Mouse (Mus musculus): ENCODE measurements around the gene Tmem9.

- TF ChIP-seq CTCF (IDR thresholded peaks at IDR 0.05; ENCODE audit: borderline replicate concordance, insufficient read depth, low read length), result no peak
- TF ChIP-seq POLR2A (IDR thresholded peaks at IDR 0.05; ENCODE audit: low read depth, low read length), result no peak
Observed at GRCm38 (mm10) chr1:136001438-136001837, 6.5 kb upstream of the Tmem9 start.

Data from embryonic fibroblast, embryonic 13.5 days (primary cell).